Mouse (Mus musculus): ENCODE data around the gene Mrpl51. TPM values are rescaled to one million over a fixed set of nuclear protein-coding genes. Genes with fewer than 3 reads are reported as not detected.
"Not testable (repeated sequence)": the region's sequence is repeated elsewhere in the genome, so short reads cannot be mapped to it uniquely, and the experiment has no call there.

Mrpl51 gene
- total RNA-seq, 2 experiments from 2014 or later: 64.4 to 66.0 TPM

- no peak for DNase-seq (ENCODE audit: extremely low spot score in 1 of 2, low spot score in 1 of 2)
These were observed 31.6 kb upstream of the Mrpl51 start for GRCm38 (mm10) chr6:125159773-125160557.

GRCm38 (mm10) chr6:125160558-125160853 lies 31.1 kb upstream of the Mrpl51 start:
- DNase-seq (ENCODE audit: extremely low spot score in 1 of 2, low spot score in 1 of 2): no peak

- peak in 1 of 2 experiments; percentile 45 for DNase-seq (ENCODE audit: extremely low spot score in 1 of 2, low spot score in 1 of 2)
These were observed 30.5 kb upstream of the Mrpl51 start for GRCm38 (mm10) chr6:125160854-125161760.

DNA sequence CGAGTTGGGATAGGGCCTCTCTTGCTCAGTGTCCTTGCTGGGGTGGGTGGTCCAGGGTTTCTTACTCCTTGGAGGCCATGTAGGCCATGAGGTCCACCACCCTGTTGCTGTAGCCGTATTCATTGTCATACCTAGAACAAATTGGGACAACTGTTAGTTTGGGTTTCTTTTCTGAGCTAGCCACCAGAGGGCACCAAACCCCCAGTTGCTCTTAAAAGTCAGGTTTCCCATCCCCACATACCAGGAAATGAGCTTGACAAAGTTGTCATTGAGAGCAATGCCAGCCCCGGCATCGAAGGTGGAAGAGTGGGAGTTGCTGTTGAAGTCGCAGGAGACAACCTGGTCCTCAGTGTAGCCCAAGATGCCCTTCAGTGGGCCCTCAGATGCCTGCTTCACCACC lies 29.6 kb upstream of the Mrpl51 start:
- DNase-seq (ENCODE audit: extremely low spot score in 1 of 2, low spot score in 1 of 2): peak in 1 of 2 experiments; percentile 72

- DNase-seq (ENCODE audit: extremely low spot score in 1 of 2, low spot score in 1 of 2): not testable (repeated sequence)
These were observed 28.8 kb upstream of the Mrpl51 start for GRCm38 (mm10) chr6:125162615-125163305.

DNA sequence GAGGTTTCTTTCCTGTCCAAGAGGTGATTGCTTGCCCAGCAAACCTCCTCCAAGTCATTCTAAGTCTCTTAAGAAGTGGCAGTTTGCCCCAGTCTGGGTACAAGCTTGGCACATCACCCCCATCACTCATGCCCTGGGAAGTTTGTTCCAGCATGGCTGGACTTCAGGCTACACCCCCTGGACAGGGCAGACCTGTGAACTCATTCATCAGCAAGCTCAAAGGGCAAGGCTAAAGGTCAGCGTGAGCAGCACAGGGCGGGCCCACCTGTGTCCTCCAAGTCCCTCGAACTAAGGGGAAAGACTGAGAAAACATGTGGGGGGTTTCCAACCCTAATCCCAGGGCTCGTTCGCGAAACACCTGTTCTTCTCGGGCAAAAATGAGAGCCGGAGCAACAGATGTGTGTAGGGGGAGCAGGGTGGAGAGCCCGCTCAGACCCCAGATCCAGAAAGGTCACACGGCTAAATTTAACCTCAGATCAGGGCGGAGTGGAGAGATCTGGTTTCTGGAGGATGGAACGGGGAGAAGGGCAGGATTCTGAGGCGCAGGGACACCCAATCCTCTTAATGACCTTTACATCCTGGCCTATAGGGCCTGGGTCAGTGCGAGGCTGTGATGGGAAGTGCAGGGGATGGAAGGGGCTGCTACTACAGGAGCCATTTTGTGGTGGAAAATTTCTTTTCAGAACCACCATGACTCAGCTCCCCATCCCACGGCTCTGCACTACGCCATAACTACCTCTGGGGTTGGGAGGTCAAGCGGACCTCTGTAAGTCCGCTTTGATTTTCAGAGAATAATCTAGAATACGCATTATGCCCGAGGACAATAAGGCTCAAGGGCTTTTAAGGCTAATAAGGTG lies 27.6 kb upstream of the Mrpl51 start:
- DNase-seq (ENCODE audit: extremely low spot score in 1 of 2, low spot score in 1 of 2): peak in 1 of 2 experiments; percentile 22

DNA sequence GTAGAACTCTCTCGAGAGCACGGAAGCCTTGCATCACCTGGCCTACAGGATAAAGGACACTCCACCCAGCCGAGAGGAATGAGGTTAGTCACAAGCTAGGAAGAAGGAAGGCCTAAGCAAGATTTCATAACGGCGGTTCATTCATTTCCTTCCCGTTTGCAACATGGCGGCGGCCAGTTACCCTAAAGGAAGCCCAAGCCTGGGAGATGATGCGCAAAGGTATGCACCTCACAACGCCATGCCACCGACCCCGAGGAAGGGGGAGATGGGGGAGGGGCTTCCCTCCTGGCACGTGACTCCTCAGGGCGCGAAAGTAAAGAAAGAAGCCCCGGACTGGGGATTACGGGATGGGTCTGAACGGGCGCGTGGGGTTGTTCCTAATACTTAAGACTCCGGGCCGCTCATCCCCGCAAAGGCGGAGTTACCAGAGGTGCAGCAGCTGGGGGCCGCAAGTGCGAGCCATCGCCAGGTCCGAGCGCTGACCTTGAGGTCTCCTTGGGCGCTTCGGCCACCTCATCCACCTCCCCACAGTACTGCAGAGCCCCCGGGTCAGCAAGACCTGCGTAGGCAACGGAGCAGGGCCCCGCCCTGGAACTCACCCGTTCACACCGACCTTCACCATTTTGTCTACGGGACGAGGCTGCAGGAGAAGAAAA lies 26.8 kb upstream of the Mrpl51 start:
- DNase-seq (ENCODE audit: extremely low spot score in 1 of 2, low spot score in 1 of 2): peak in 1 of 2 experiments; percentile 35

DNA sequence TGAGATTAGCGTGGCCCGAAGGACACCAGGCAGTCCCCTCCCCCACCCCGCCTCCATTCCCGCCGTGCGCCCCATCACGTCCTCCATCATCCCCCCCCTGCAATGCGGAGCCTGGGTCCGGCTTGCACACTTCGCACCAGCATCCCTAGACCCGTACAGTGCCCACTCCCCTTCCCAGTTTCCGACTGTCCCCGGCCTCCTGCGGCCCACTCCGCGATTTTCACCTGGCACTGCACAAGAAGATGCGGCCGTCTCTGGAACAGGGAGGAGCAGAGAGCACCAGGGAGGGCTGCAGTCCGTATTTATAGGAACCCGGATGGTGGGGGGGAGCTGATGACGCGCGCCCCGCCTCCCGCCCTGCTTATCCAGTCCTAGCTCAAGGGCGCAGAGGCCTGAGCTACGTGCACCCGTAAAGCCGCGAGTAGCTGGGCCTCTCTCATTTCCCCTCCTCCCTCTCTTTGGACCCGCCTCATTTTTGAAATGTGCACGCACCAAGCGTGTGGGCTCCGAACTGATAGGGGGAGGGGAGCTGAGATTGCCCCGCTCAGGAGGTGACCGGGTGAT lies 26.2 kb upstream of the Mrpl51 start:
- DNase-seq (ENCODE audit: extremely low spot score in 1 of 2, low spot score in 1 of 2): peak; percentile 92 to 96

GRCm38 (mm10) chr6:125166051-125166751 lies 25.4 kb upstream of the Mrpl51 start, which contains the start of gene Gapdh:
Gene Gapdh, minus strand, starts transcription at chr6:125166467.
- peak in 1 of 2 experiments; percentile 18 for DNase-seq (ENCODE audit: extremely low spot score in 1 of 2, low spot score in 1 of 2)

DNA sequence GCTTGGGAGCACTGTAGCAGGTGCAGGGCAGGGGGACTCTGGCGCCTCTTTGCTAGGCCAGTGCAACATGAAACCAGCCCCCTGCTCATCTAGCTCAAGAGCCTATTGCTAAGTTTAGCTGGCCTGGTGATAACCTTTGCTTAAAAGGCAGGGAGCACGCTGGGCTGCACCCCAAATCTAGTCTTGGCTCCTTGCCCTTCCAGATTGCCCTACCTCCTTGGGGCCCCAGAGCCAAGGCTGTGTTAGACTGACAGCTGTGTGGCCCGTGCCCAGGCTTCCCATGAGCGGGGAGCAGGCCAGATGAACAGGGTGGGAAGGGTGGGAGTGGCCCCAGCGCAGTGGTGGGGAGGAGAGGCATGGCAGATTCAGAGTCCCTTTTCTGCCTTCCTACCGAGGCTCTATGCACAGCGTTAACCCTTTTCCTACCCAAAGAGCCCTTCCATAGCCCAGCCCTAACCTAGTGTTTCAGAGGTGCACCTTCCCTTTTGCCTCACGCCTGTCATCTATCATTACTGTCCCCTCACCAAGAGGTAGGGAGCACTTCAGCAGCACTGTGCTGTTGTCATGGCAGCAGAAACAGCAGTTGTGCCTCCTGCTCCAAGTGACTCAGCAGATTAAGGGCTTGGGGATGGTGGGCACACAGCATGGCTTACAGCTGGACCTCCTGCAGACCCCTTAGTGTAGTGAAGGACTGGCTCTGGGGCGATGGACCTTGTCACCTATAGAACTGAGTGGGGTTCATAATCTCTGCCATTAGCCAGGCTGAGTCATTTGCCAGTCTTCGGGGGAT lies 24.5 kb upstream of the Mrpl51 start:
- DNase-seq (ENCODE audit: extremely low spot score in 1 of 2, low spot score in 1 of 2): peak in 1 of 2 experiments; percentile 41

DNA sequence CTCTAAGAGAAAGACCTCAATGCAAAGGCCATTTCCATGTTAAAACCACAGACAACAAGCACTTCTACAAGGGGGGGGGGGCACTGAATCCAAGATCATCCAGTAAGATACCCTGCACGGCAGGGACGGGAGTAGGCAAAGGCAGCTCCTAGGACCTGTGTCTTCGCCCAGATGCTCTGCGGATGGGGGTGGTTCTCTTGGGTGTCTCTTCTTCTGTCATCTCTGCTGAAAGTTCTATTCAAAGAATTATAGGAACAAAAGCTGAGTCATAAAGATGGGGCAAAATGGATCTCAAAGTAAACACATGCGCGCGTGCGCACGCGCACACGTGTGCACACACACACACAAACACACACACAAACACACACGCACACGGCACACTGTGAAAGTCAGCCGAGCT lies 23.5 kb upstream of the Mrpl51 start:
- DNase-seq (ENCODE audit: extremely low spot score in 1 of 2, low spot score in 1 of 2): no peak

GRCm38 (mm10) chr6:125170194-125170593 lies 21.4 kb upstream of the Mrpl51 start:
- DNase-seq (ENCODE audit: extremely low spot score in 1 of 2, low spot score in 1 of 2): no peak

DNA sequence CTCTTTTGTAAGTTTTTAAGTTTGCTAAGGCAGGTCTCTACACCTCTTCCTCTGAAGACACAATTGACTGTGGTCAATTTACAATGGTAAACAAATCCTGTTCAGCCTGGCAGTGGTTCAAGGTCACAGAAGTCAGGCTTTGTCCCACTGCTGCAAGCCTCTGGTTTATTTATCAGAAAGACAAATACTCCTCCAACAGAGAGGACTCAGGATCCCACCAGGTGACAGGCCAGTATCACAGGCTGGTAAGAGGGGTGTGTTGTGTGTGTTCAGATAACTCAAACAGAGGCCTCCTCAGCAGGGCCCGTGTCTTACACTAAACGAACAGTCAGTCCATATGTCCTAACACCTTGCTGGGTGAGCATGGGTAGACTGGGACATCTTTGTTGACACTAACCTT lies 19.1 kb upstream of the Mrpl51 start:
- DNase-seq (ENCODE audit: extremely low spot score in 1 of 2, low spot score in 1 of 2): no peak

DNA sequence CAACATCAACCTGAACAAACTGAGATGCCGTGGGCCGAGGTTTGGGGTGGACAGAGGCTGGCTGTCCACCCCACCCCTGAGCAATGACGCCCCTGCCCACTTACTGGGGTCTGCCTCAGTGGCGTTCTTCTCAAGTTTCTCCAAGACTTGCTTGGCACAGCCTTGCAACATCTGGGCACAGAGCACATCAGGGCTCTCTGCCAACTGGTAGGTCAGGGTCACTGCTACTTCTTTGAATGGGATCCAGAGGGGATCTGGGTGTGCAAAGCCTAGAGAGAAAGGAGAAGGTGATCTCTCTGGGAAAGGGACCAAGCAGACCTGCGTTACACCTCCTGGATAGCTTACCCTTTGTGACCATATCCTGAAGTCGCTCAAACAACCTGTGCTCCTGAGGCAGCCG lies 18.3 kb upstream of the Mrpl51 start:
- no peak for DNase-seq (ENCODE audit: extremely low spot score in 1 of 2, low spot score in 1 of 2)

GRCm38 (mm10) chr6:125175469-125175868 lies 16.1 kb upstream of the Mrpl51 start:
- no peak for DNase-seq (ENCODE audit: extremely low spot score in 1 of 2, low spot score in 1 of 2)

- DNase-seq (ENCODE audit: extremely low spot score in 1 of 2, low spot score in 1 of 2): no peak
These were observed 12.0 kb upstream of the Mrpl51 start for GRCm38 (mm10) chr6:125179601-125180000.

DNA sequence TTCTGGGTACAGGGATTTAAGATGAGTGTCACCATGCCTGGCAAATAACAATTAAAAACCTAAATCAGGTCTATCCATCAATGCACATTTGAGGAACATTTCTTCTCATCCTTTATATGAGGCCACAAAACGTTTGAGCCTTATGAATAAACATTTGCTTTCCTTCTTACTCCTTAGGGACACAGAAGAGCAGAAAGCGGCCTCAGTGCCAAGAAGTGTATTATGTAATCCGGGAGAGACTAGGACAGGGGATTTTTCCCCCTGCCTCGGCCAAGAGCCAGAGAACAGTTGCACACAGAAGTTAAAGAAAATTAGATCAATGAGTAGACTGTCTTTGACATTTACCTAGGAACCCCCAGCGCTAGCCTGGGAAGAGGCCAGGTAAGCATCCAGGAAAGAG lies 9.5 kb upstream of the Mrpl51 start:
- DNase-seq (ENCODE audit: extremely low spot score in 1 of 2, low spot score in 1 of 2): no peak

GRCm38 (mm10) chr6:125186203-125186602 lies 5.4 kb upstream of the Mrpl51 start:
- DNase-seq (ENCODE audit: extremely low spot score in 1 of 2, low spot score in 1 of 2): no peak

Data from layer of hippocampus, postnatal 25 days (tissue).